Mouse (Mus musculus): ENCODE results near the gene Hsd11b2.
A peak's percentile ranks its signal among the peaks of the same experiment; 100 is the strongest.

The Hsd11b2 gene

DNA sequence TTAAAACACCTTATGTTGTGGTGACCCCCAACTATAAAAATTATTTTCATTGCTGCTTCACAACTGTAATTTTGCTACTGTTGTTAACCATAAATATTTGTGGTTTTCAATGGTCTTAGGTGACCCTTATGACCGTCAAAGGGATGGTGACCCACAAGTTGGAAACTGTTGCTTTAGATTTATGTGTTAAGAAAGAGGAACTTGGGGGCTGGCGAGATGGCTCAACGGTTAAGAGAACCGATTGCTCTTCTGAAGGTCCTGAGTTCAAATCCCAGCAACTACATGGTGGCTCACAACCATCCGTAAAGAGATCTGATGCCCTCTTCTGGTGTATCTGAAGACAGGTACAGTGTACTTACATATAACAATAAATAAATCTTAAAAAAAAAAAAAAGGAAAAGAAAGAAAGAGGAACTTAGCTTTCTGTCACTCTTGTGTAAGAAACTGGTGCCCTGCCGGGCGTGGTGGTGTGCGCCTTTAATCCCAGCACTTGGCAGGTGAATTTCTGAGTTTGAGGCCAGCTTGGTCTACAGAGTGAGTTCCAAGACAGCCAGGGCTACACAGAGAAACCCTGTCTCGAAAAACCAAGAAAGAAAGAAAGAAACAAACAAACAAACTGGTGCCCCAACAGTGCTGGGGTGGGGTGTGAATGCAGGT, 46.1 kb downstream of the Hsd11b2 start:
- DNase-seq = peak in 1 of 2 experiments; percentile 11

DNA sequence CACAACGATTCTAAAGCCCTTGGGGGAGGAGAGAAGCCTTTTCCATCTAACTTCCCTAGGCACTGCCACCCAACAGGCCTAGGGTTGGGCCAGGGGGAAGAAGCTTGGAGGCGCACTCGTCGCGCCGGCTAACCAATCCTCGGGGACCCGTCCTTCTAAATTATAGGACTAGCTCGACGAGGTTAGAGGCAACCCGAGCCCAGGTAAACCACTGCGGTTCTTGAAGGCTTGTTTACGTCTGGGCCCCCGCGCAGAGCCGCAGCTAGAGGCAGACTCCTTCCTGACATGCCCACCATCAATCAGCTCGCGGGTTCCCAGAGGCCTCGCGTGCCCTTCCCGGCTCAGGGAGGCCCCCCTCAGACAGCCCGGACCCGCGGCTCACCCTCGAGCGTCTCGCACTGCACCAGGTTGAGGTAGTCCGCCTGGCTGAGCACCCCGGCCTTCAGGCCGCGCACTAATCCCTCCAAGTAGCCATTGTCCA, 46.9 kb downstream of the Hsd11b2 start:
- no peak for DNase-seq

DNA sequence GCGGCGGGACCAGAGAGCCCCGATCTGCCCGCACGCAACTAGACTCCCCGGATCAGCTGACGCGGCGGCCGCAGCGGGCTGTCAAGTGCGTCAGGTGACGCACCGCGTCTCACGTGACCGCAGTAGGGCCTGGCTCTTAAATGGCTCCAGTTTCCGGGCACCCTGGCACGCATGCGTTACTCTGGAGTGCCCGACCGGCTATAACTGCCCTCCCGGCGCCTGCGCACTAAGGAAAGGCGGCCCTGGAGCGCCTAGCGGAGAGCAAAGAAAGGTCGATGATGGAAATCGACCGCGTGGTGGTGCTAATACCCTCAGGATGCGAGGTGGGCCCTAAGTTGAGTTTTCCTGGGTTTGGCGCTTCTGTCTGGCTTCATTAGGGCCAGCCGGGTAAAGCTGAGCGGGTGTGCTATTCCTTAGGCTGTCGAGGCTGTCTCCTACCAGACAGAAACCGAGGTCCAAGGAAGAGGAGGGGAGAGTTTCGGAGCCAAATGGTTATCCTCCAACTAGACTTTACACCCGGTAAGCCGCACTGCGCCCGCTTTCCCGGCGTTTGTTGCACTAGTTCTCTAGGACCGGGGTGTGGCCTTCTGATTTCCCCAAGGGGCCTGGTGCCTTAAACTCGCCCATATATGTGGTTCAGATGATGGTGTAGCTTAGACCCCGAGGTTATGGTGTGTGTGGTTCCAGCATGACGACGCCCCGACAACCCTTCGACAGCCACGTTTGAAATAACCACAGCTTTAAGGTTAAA, 47.6 kb downstream of the Hsd11b2 start, which contains the start of gene Atp6v0d1:
Gene Atp6v0d1, minus strand, starts transcription at position 96 of the 751 bp plus-strand sequence.
- peak; percentile 98 to 100 for DNase-seq

DNA sequence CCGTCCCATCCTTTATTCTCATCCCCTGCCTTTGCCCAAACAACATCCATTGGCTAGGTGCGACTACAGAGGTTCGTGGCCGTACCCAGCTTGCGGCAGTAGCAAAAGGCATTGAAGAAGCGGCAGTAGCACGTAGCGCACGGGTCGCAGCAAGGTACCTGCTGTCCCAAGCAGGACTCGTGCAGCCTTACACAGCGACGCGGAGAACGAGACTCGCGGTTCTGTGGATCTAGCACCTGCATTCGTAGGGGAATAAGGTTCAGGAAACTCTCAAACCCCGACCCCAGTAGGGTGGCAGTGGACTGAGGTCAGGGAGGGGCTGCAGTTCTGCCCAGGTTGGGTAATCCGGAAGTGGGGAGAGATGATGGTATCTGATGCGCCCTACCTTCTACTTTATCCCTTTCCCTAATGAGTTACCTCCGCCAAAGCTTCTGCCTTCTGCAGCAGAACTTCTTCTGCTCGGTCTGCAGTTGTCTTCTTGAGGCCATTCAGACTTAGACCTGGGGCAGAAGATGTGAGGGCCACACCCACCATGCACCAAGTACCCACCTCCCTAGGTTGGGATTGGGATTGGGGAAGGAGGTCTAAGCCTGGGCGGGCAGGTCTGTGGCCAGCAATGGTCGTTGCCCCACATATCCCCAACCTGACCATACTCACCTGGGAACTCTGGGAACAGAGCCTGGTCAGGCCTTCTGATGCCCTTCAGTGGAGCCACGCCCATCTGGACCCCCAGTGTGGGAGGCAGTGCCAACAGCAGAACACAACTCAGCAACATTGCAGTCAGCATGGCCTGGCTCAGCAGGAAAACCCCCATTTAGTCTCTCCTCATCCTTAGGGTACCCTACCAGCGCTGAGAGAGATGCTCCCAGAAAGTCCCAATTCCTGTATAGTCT, 48.4 kb downstream of the Hsd11b2 start:
- peak; percentile 49 to 52 for DNase-seq

DNA sequence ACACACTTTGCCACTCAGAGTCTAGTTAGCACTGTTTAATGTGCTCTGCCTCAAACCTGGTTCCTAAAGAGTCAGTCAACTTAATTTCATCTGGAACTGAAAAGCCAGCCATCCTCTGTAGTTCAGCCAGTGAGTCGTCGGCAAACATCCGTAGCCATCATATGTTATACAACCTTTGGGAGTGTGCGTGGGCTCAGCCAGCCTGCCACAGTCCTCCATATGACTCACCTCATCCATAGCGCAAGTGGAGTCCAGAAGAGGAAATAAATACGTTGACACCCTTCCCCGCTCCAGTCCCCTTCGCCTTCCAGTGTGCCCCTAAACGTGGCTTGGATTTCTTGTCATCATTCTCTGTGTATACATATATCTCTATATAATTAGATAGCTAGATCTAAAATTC, 53.3 kb downstream of the Hsd11b2 start:
- DNase-seq = no peak

DNA sequence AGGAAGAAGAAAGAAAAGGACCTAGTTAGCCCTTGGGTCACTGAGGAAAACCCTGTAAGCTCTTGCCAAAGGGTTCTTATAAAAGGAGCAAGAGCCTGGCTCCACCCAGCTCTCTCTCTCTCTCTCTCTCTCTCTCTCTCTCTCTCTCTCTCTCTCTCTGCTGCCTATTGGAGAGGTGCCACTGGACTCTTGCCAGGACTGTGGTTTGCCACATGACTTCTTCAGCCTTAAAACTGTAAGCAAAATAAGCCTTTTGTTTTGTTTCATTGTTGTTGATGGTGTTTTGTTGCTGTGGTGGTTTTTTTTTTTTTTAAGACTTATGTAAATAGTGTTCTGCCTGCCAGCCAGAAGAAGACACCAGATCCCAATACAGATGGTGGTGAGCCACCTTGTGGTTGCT, 54.9 kb downstream of the Hsd11b2 start:
- no peak for DNase-seq

Measured in thymus, postnatal 36 days (tissue).